Mouse (Mus musculus) ES-Bruce4 (cell line): Measurements from ENCODE around the gene Kcnj1. TPM values are rescaled to one million over a fixed set of nuclear protein-coding genes. Genes with fewer than 3 reads are reported as not detected.

Experiments
- H3K27ac ChIP-seq: 2 replicates; pipeline ENCODE4 v1.5.1; 2012; ENCODE audit warnings: low read length, inconsistent platforms; ENCODE audit not compliant: insufficient read depth
- H3K27me3 ChIP-seq: 2 replicates; pipeline ENCODE4 v1.6.1; 2012; ENCODE audit warnings: mild to moderate bottlenecking, low read length, inconsistent platforms; ENCODE audit not compliant: control insufficient read depth, poor library complexity, insufficient read depth, severe bottlenecking
- H3K36me3 ChIP-seq: 2 replicates; pipeline ENCODE4 v1.6.1; 2012; ENCODE audit warnings: inconsistent platforms, mild to moderate bottlenecking, low read length, moderate library complexity; ENCODE audit not compliant: control insufficient read depth, poor library complexity, insufficient read depth, severe bottlenecking
- H3K4me1 ChIP-seq: one replicate; pipeline ENCODE4 v1.8.1; 2011; ENCODE audit warnings: low read length; ENCODE audit not compliant: control insufficient read depth, insufficient read depth
- H3K4me3 ChIP-seq: 2 replicates; pipeline ENCODE4 v1.5.1; 2011; ENCODE audit warnings: low read depth, mild to moderate bottlenecking, low read length
- H3K9ac ChIP-seq: 2 replicates; pipeline ENCODE4 v1.6.1; 2012; ENCODE audit warnings: low read depth, mild to moderate bottlenecking, inconsistent platforms; ENCODE audit not compliant: poor library complexity, severe bottlenecking
- H3K9me3 ChIP-seq: replicated peaks from 2 replicates; pipeline ENCODE4 v1.6.1; 2012; ENCODE audit warnings: mild to moderate bottlenecking, low read length, inconsistent platforms; ENCODE audit not compliant: control insufficient read depth, poor library complexity, insufficient read depth, severe bottlenecking
- CTCF ChIP-seq: IDR thresholded peaks from one replicate; pipeline ENCODE4 v1.8.1; 2011; ENCODE audit warnings: low read depth, low read length
- EP300 ChIP-seq: IDR thresholded peaks from 2 replicates; pipeline ENCODE4 v1.6.1; 2011; ENCODE audit warnings: low read depth, low read length; ENCODE audit not compliant: insufficient read depth
- POLR2A ChIP-seq: IDR thresholded peaks from one replicate; pipeline ENCODE4 v1.8.1; 2011; ENCODE audit warnings: low read length; ENCODE audit not compliant: insufficient read depth
- polyA plus RNA-seq: library from polyadenylated mRNA; stranded (reverse); fragments of >200 nt; gene quantifications from 2 replicates; pipeline ENCODE4 v1.2.4, GENCODE M21; 2011; ENCODE audit warnings: low read depth; ENCODE audit not compliant: missing spikeins, insufficient read depth, insufficient read length

Gene Kcnj1
- polyA plus RNA-seq, 1 experiment = not detected

GRCm38 (mm10) chr9:32400662-32401161 is 28.4 kb downstream of the Kcnj1 start:
- H3K27me3 ChIP-seq = no peaks in the 10 kb centered on the region
- no peak overlapping the region for H3K9ac ChIP-seq
- H3K36me3 ChIP-seq = no peaks in the 10 kb centered on the region
- H3K4me1 ChIP-seq = no peaks in the 10 kb centered on the region
- H3K4me3 ChIP-seq = no peak overlapping the region
- no peaks in the 10 kb centered on the region for H3K9me3 ChIP-seq
- H3K27ac ChIP-seq = no peak overlapping the region
- TF ChIP-seq POLR2A = no peak
- TF ChIP-seq EP300 = no peak
- TF ChIP-seq CTCF = no peak

GRCm38 (mm10) chr9:32405191-32405925 is 33.1 kb downstream of the Kcnj1 start:
- Histone ChIP-seq H3K36me3 (no peaks in the 10 kb centered on the region), H3K9ac (no peak overlapping the region), H3K27ac (no peak overlapping the region), H3K4me3 (no peak overlapping the region), H3K9me3 (no peaks in the 10 kb centered on the region), H3K27me3 (peaks cover 8% of the 10 kb centered on the region; the same call in 1 of the 2 replicates), H3K4me1 (no peaks in the 10 kb centered on the region)
- TF ChIP-seq CTCF (peak; percentile 57), POLR2A (no peak)

- Histone ChIP-seq H3K27ac (no peak overlapping the region), H3K9me3 (no peaks in the 10 kb centered on the region), H3K4me3 (peak overlapping the region; percentile 50), H3K9ac (peak overlapping the region; percentile 62; the same call in 1 of the 2 replicates), H3K4me1 (no peaks in the 10 kb centered on the region), H3K27me3 (peaks cover 8% of the 10 kb centered on the region; the same call in 1 of the 2 replicates), H3K36me3 (no peaks in the 10 kb centered on the region)
- TF ChIP-seq CTCF (no peak), EP300 (no peak), POLR2A (no peak)
These were observed 36.4 kb downstream of the Kcnj1 start for GRCm38 (mm10) chr9:32408730-32409059.

- Histone ChIP-seq H3K4me3 (peak overlapping the region; percentile 50), H3K9ac (peak overlapping the region; percentile 62), H3K27me3 (peaks cover 8% of the 10 kb centered on the region; the same call in 1 of the 2 replicates), H3K36me3 (no peaks in the 10 kb centered on the region), H3K9me3 (no peaks in the 10 kb centered on the region), H3K4me1 (no peaks in the 10 kb centered on the region), H3K27ac (no peak overlapping the region)
- no peak for TF ChIP-seq EP300
These were observed 37.0 kb downstream of the Kcnj1 start for GRCm38 (mm10) chr9:32409060-32409961.

GRCm38 (mm10) chr9:32410671-32411070 is 38.4 kb downstream of the Kcnj1 start:
- Histone ChIP-seq H3K27ac (no peak overlapping the region), H3K9ac (no peak overlapping the region), H3K4me3 (no peak overlapping the region), H3K4me1 (no peaks in the 10 kb centered on the region), H3K27me3 (peaks cover 8% of the 10 kb centered on the region; the same call in 1 of the 2 replicates), H3K9me3 (no peaks in the 10 kb centered on the region), H3K36me3 (no peaks in the 10 kb centered on the region)
- no peak for TF ChIP-seq EP300

DNA sequence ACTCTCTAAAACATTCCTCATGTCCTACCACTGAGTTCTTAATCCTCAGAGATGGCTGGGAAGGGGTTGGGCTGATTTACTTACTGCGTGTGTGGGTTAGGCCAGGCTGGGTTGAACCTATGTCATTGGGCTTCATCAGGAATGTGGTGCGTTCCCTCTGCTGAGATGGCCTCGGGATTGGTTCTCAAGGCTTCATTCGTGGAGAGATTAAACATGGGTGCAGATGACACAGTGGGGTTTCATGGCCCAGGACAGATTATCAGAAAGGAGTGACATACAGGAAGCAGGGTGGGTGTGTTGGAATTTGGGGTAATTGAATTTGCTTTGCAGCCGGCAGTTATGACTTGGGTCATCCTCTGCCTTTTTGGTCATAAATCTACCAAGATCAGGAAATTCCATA is 39.2 kb downstream of the Kcnj1 start:
- Histone ChIP-seq H3K27ac (no peak overlapping the region), H3K4me3 (no peak overlapping the region), H3K4me1 (no peaks in the 10 kb centered on the region), H3K9me3 (no peaks in the 10 kb centered on the region), H3K36me3 (no peaks in the 10 kb centered on the region), H3K27me3 (peaks cover 8% of the 10 kb centered on the region; the same call in 1 of the 2 replicates), H3K9ac (no peak overlapping the region)
- TF ChIP-seq CTCF = no peak
- no peak for TF ChIP-seq POLR2A
- TF ChIP-seq EP300 = no peak
